Mouse (Mus musculus): Measurements from ENCODE around the gene Sgcd. TPM values are rescaled to one million over a fixed set of nuclear protein-coding genes. Genes with fewer than 3 reads are reported as not detected.

The Sgcd gene
- 7.2 TPM for polyA plus RNA-seq (2012; fragmentation: generic; extraction: Trizol)

GRCm38 (mm10) chr11:47988697-47989533, at the start of gene Sgcd:
Gene Sgcd (minus strand): TSS chr11:47988969.
- Histone ChIP-seq H3K79me2 (ENCODE audit: control insufficient read depth, insufficient read depth) (no peaks in the 10 kb centered on the region), H3K4me3 (no peak within 1 kb of the TSS), H3ac (ENCODE audit: control insufficient read depth, insufficient read length) (no peak within 1 kb of the TSS), H3K36me3 (ENCODE audit: control insufficient read depth, insufficient read depth) (no peaks in the 10 kb centered on the region), H3K27me3 (ENCODE audit: control insufficient read depth, insufficient read depth, insufficient read length) (no peaks in the 10 kb centered on the region), H3K4me2 (ENCODE audit: low read depth) (no peak within 1 kb of the TSS)
- TF ChIP-seq USF1 (IDR thresholded peaks at IDR 0.05; ENCODE audit: low read depth) (no peak), POLR2A (IDR thresholded peaks at IDR 0.05; ENCODE audit: insufficient read length, low read depth) (no peak)

GRCm38 (mm10) chr11:48038051-48038450, 49.3 kb upstream of the Sgcd start:
- no peak for TF ChIP-seq REST (IDR thresholded peaks at IDR 0.05; ENCODE audit: insufficient read depth, insufficient read length)
- no peak for TF ChIP-seq E2F4 (IDR thresholded peaks at IDR 0.05; ENCODE audit: insufficient read depth)
- H3K79me2 ChIP-seq (ENCODE audit: control insufficient read depth, insufficient read depth): no peaks in the 10 kb centered on the region
- no peaks in the 10 kb centered on the region for H3K27me3 ChIP-seq (ENCODE audit: control insufficient read depth, insufficient read depth, insufficient read length)
- no peak overlapping the region for H3K4me3 ChIP-seq
- no peak overlapping the region for H3ac ChIP-seq (ENCODE audit: control insufficient read depth, insufficient read length)
- H3K36me3 ChIP-seq (ENCODE audit: control insufficient read depth, insufficient read depth): no peaks in the 10 kb centered on the region
- H3K4me2 ChIP-seq (ENCODE audit: low read depth): no peak overlapping the region

- H3K4me3 ChIP-seq: no peak overlapping the region
- no peak for TF ChIP-seq E2F4 (IDR thresholded peaks at IDR 0.05; ENCODE audit: insufficient read depth)
- no peak for TF ChIP-seq MAX (IDR thresholded peaks at IDR 0.05; ENCODE audit: low read depth)
- no peak for TF ChIP-seq MYOD1 (IDR thresholded peaks at IDR 0.05; ENCODE audit: control insufficient read depth in 1 of 3, insufficient read length in 2 of 3, low read depth in 2 of 3)
- TF ChIP-seq USF1 (IDR thresholded peaks at IDR 0.05; ENCODE audit: low read depth): no peak
- TF ChIP-seq SRF (IDR thresholded peaks at IDR 0.05; ENCODE audit: control insufficient read depth, insufficient read length, low read depth): no peak
- TF ChIP-seq TCF3 (IDR thresholded peaks at IDR 0.05; ENCODE audit: insufficient read length, low read depth): no peak
- TF ChIP-seq TCF12 (IDR thresholded peaks at IDR 0.05; ENCODE audit: insufficient read depth, poor library complexity, severe bottlenecking): no peak
- no peak for TF ChIP-seq MYOG (IDR thresholded peaks at IDR 0.05; ENCODE audit: control insufficient read depth in 1 of 3, insufficient read depth in 1 of 3, insufficient read length in 2 of 3, low read depth in 2 of 3)
- TF ChIP-seq POLR2AphosphoS2 (IDR thresholded peaks at IDR 0.05; ENCODE audit: insufficient read length, low read depth): no peak
- TF ChIP-seq POLR2A (IDR thresholded peaks at IDR 0.05; ENCODE audit: insufficient read length, low read depth): no peak
- no peak for TF ChIP-seq CEBPB (IDR thresholded peaks at IDR 0.05; ENCODE audit: insufficient read depth, poor library complexity, severe bottlenecking)
- no peak for TF ChIP-seq REST (IDR thresholded peaks at IDR 0.05; ENCODE audit: insufficient read depth, insufficient read length)
- H3K4me2 ChIP-seq (ENCODE audit: low read depth): no peak overlapping the region
Measured at GRCm38 (mm10) chr11:48012836-48013235, 24.1 kb upstream of the Sgcd start.

GRCm38 (mm10) chr11:47988333-47988696, 454 bp downstream of the Sgcd start:
- H3K36me3 ChIP-seq (ENCODE audit: control insufficient read depth, insufficient read depth): no peaks in the 10 kb centered on the region
- no peak overlapping the region for H3ac ChIP-seq (ENCODE audit: control insufficient read depth, insufficient read length)
- no peaks in the 10 kb centered on the region for H3K27me3 ChIP-seq (ENCODE audit: control insufficient read depth, insufficient read depth, insufficient read length)
- H3K79me2 ChIP-seq (ENCODE audit: control insufficient read depth, insufficient read depth): no peaks in the 10 kb centered on the region
- no peak overlapping the region for H3K4me2 ChIP-seq (ENCODE audit: low read depth)
- TF ChIP-seq TCF3 (IDR thresholded peaks at IDR 0.05; ENCODE audit: insufficient read length, low read depth) (no peak), MAX (IDR thresholded peaks at IDR 0.05; ENCODE audit: low read depth) (no peak), POLR2A (IDR thresholded peaks at IDR 0.05; ENCODE audit: insufficient read length, low read depth) (no peak), REST (IDR thresholded peaks at IDR 0.05; ENCODE audit: insufficient read depth, insufficient read length) (no peak), POLR2AphosphoS2 (IDR thresholded peaks at IDR 0.05; ENCODE audit: insufficient read length, low read depth) (no peak), E2F4 (IDR thresholded peaks at IDR 0.05; ENCODE audit: insufficient read depth) (no peak), TCF12 (IDR thresholded peaks at IDR 0.05; ENCODE audit: insufficient read depth, poor library complexity, severe bottlenecking) (no peak), MYOD1 (IDR thresholded peaks at IDR 0.05; ENCODE audit: control insufficient read depth in 1 of 3, insufficient read length in 2 of 3, low read depth in 2 of 3) (no peak), MYOG (IDR thresholded peaks at IDR 0.05; ENCODE audit: control insufficient read depth in 1 of 3, insufficient read depth in 1 of 3, insufficient read length in 2 of 3, low read depth in 2 of 3) (no peak), USF1 (IDR thresholded peaks at IDR 0.05; ENCODE audit: low read depth) (no peak)
- H3K4me3 ChIP-seq: no peak overlapping the region

More at GRCm38 (mm10) chr11:48012836-48013235, 24.1 kb upstream of the Sgcd start:
- Histone ChIP-seq H3K36me3 (ENCODE audit: control insufficient read depth, insufficient read depth) (no peaks in the 10 kb centered on the region), H3ac (ENCODE audit: control insufficient read depth, insufficient read length) (no peak overlapping the region), H3K79me2 (ENCODE audit: control insufficient read depth, insufficient read depth) (no peaks in the 10 kb centered on the region), H3K27me3 (ENCODE audit: control insufficient read depth, insufficient read depth, insufficient read length) (no peaks in the 10 kb centered on the region)

- Histone ChIP-seq H3ac (ENCODE audit: control insufficient read depth, insufficient read length) (no peak overlapping the region), H3K27me3 (ENCODE audit: control insufficient read depth, insufficient read depth, insufficient read length) (no peaks in the 10 kb centered on the region), H3K4me2 (ENCODE audit: low read depth) (no peak overlapping the region), H3K4me3 (no peak overlapping the region), H3K36me3 (ENCODE audit: control insufficient read depth, insufficient read depth) (no peaks in the 10 kb centered on the region), H3K79me2 (ENCODE audit: control insufficient read depth, insufficient read depth) (no peaks in the 10 kb centered on the region)
- TF ChIP-seq TCF3 (IDR thresholded peaks at IDR 0.05; ENCODE audit: insufficient read length, low read depth) (no peak), POLR2AphosphoS2 (IDR thresholded peaks at IDR 0.05; ENCODE audit: insufficient read length, low read depth) (no peak), REST (IDR thresholded peaks at IDR 0.05; ENCODE audit: insufficient read depth, insufficient read length) (no peak), MAX (IDR thresholded peaks at IDR 0.05; ENCODE audit: low read depth) (no peak), MYOD1 (IDR thresholded peaks at IDR 0.05; ENCODE audit: control insufficient read depth in 1 of 3, insufficient read length in 2 of 3, low read depth in 2 of 3) (no peak), SRF (IDR thresholded peaks at IDR 0.05; ENCODE audit: control insufficient read depth, insufficient read length, low read depth) (no peak), MYOG (IDR thresholded peaks at IDR 0.05; ENCODE audit: control insufficient read depth in 1 of 3, insufficient read depth in 1 of 3, insufficient read length in 2 of 3, low read depth in 2 of 3) (no peak), CEBPB (IDR thresholded peaks at IDR 0.05; ENCODE audit: insufficient read depth, poor library complexity, severe bottlenecking) (no peak), USF1 (IDR thresholded peaks at IDR 0.05; ENCODE audit: low read depth) (no peak)
Measured at GRCm38 (mm10) chr11:47987893-47988267, 889 bp downstream of the Sgcd start.
